Mouse (Mus musculus) forebrain, postnatal 0 days (tissue): ENCODE measurements around the gene Efcab1. TPM values are rescaled to one million over a fixed set of nuclear protein-coding genes. Genes with fewer than 3 reads are reported as not detected.

Experiments used
- ATAC-seq: fragments of 200-750 bp; cut with Nextera tagmentation; 2 replicates; pipeline ENCODE4 v1.8.0; 2017; ENCODE audit warnings: mild to moderate bottlenecking, moderate library complexity
- DNase-seq: peaks from one replicate; pipeline ENCODE4 v3.0.0-alpha.2; 2015
- H3K27ac ChIP-seq: fragments of 300-500 bp; sonication (generic); 2 replicates; pipeline ENCODE4 v1.5.1; 2014; ENCODE audit warnings: low read depth, mild to moderate bottlenecking, antibody characterized with exemption, low read length, moderate library complexity, mixed read lengths
- H3K27me3 ChIP-seq: fragments of 300-500 bp; sonication (generic); 2 replicates; pipeline ENCODE4 v1.6.1; 2014; ENCODE audit warnings: mild to moderate bottlenecking, low read length, mixed read lengths; ENCODE audit not compliant: insufficient read depth
- H3K36me3 ChIP-seq: fragments of 300-500 bp; sonication (generic); 2 replicates; pipeline ENCODE4 v1.6.1; 2014; ENCODE audit warnings: mild to moderate bottlenecking, moderate library complexity; ENCODE audit not compliant: insufficient read depth
- H3K4me1 ChIP-seq: fragments of 300-500 bp; sonication (generic); 2 replicates; pipeline ENCODE4 v1.6.1; 2014; ENCODE audit warnings: antibody characterized with exemption; ENCODE audit not compliant: insufficient read depth
- H3K4me2 ChIP-seq: fragments of 300-500 bp; sonication (generic); 2 replicates; pipeline ENCODE4 v1.6.1; 2014; ENCODE audit warnings: low read depth, mild to moderate bottlenecking, moderate library complexity
- H3K4me3 ChIP-seq: fragments of 300-500 bp; sonication (generic); 2 replicates; pipeline ENCODE4 v1.5.1; 2014; ENCODE audit warnings: low read depth, low read length, mixed read lengths
- H3K9ac ChIP-seq: fragments of 300-500 bp; sonication (generic); 2 replicates; pipeline ENCODE4 v1.6.1; 2014; ENCODE audit warnings: mild to moderate bottlenecking
- H3K9me3 ChIP-seq: fragments of 300-500 bp; sonication (generic); 2 replicates; pipeline ENCODE4 v1.6.1; 2016; ENCODE audit warnings: low read length
- CTCF ChIP-seq: sonication (generic); IDR thresholded peaks from 2 replicates; pipeline ENCODE4 v1.5.1; 2016; ENCODE audit warnings: antibody characterized with exemption, control low read depth, low read depth
- WGBS: fragments of 180-500 bp; shearing (Covaris S2); extraction: QIAGEN DNeasy Blood & Tissue Kit; methylation state at CpG from one replicate; pipeline ENCODE4 v1.1.7; 2014; 5-methylcytosine and 5-hydroxymethylcytosine counted together
- polyA plus RNA-seq: library from polyadenylated mRNA; unstranded; fragments of >200 nt; fragmentation: Nextera tagmentation; extraction: Ambion mirVana; gene quantifications from 2 replicates; pipeline ENCODE4 v1.2.1, GENCODE M21; 2015
- total RNA-seq: library from RNA; depleted of rRNA; stranded (reverse); fragments of >200 nt; gene quantifications from 2 replicates; pipeline ENCODE4 v1.2.3, GENCODE M21; 2014

Gene Efcab1
- total and polyA plus RNA-seq, 2 experiments from 2014 or later: 19.1 to 21.5 TPM

DNA sequence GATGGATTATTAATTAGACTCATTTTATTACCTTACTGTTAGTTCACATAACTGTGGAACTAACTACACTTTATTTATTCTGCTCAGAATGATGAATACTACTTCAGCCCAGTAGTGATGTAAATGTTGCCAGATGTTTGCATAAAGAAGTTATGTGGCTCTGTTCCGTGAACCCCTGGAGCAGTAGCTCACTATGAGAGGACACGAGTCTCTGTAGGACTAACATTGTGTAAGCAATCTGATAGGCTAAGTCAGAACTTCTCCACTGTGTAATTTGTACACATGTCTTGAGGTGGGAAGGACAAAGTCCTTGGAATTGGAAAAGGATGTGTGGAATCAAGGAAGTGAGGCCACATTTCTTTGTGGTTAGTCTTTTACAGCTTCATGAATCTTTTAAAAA is 45.5 kb downstream of the Efcab1 start:
- H3K4me3 ChIP-seq: no peak overlapping the region
- no peaks in the 10 kb centered on the region for H3K9me3 ChIP-seq
- no peaks in the 10 kb centered on the region for H3K36me3 ChIP-seq
- H3K27ac ChIP-seq: no peak overlapping the region
- no peak for DNase-seq
- no peak overlapping the region for H3K9ac ChIP-seq
- H3K4me2 ChIP-seq: no peak overlapping the region
- H3K27me3 ChIP-seq: no peaks in the 10 kb centered on the region
- no peak for TF ChIP-seq CTCF
- ATAC-seq: no peak
- H3K4me1 ChIP-seq: no peaks in the 10 kb centered on the region
- WGBS: 86% methylated on average over 2 of the region's 2 CpGs

DNA sequence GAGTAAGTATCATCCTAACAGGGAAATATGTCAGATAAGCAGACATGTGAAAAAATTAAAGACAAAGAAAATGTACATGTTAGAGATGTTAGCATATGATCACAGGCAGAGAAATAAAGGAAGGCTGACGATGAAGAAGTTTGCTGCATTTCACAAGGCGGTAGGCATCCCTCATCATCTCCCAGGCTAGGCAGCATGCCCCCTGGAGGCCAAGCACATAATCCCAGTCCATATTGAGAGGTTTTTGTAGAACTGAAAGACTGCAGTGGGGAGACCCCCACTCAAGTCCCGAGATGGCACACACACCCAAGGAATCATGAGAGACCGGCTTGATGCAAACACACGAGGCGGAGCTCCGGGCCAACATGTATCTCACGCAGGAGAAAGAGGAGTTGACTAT is 53.3 kb downstream of the Efcab1 start:
- Histone ChIP-seq H3K27me3 (no peaks in the 10 kb centered on the region), H3K9me3 (no peaks in the 10 kb centered on the region), H3K4me2 (no peak overlapping the region), H3K4me3 (no peak overlapping the region), H3K27ac (no peak overlapping the region), H3K9ac (no peak overlapping the region), H3K36me3 (no peaks in the 10 kb centered on the region), H3K4me1 (no peaks in the 10 kb centered on the region)
- whole genome bisulfite sequencing: 94% methylated on average over 8 of the region's 8 CpGs
- no peak for TF ChIP-seq CTCF
- no peak for DNase-seq
- ATAC-seq: no peak

DNA sequence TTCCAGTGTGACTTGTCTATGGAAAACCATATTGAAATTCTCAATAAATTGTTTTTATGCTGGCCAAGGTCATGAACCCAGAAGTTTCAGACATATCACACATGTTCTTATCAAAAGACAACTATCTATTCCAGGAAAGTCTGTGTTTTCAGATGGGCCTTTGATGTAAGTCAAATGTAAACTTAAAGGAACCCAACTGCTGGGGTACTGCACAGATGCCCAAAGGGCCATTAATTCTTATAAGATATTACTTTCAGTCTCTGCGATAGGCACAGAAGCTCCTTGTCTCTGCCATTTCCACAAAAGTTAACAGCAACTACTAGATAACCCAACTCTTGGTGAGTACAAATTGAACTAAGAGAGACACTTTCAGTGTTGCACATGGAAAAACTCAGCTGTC is 67.3 kb downstream of the Efcab1 start:
- Histone ChIP-seq H3K27me3 (no peaks in the 10 kb centered on the region), H3K9ac (no peak overlapping the region), H3K4me1 (no peaks in the 10 kb centered on the region), H3K27ac (no peak overlapping the region), H3K4me2 (no peak overlapping the region), H3K36me3 (no peaks in the 10 kb centered on the region), H3K9me3 (no peaks in the 10 kb centered on the region), H3K4me3 (no peak overlapping the region)
- no peak for DNase-seq
- WGBS: 97% methylated on average over 1 of the region's 1 CpGs
- ATAC-seq: no peak
- TF ChIP-seq CTCF: no peak

DNA sequence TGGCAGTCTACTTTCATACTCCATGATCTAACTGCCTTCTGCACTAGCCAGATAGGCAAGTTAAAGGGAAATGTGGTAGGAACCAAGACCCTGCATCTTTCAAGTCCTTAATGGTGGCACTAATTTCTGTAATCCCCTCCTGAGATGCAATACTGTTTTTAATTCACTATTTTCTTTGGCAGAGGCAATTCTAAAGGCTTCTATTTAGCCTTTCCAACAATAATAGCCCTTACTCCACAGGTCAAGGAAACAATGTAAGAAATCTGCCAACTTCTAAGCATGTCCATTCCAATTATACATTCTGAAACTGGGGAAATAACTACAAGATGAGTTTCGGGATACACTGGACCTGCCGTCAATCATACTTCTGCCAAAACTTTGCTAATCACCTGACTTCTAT is 72.8 kb downstream of the Efcab1 start:
- Histone ChIP-seq H3K9ac (no peak overlapping the region), H3K27ac (no peak overlapping the region), H3K36me3 (no peaks in the 10 kb centered on the region), H3K4me1 (no peaks in the 10 kb centered on the region), H3K4me3 (no peak overlapping the region), H3K27me3 (no peaks in the 10 kb centered on the region), H3K9me3 (no peaks in the 10 kb centered on the region), H3K4me2 (no peak overlapping the region)
- DNase-seq: no peak
- 75% methylated on average over 2 of the region's 2 CpGs for WGBS
- ATAC-seq: no peak
- no peak for TF ChIP-seq CTCF

DNA sequence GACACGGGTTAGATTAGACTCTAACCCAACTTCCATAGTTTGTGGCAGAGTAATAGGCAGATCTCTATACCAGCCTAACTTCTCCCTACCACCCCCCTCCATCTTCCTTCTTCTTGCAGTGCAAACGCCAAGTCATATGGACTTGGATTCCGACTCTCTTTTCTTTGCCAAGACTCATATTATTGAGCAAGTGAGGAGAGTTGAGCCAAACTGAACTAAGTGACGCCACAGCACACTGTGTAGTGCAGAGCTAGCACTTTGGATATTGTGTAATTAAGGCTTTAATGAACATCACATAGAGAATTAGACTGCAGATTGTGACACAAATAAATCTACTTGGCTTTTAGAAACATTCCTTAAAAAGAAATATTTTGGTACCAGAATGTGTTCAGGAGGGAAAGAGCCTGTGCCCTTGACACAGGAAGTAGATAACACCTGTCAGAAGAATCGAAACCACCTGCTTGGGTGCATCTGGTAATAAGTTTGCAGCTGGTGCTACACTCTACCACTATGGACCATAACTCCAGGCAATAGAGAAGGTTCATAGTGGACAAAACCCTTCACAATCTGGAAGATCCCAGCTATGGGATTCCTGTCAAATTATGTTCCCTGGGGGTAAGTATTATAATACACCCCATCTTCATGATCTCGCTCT is 83.3 kb downstream of the Efcab1 start:
- no peak for TF ChIP-seq CTCF
- DNase-seq: peak; percentile 30
- Histone ChIP-seq H3K9me3 (no peaks in the 10 kb centered on the region), H3K36me3 (no peaks in the 10 kb centered on the region), H3K4me1 (no peaks in the 10 kb centered on the region), H3K9ac (no peak overlapping the region), H3K27ac (no peak overlapping the region), H3K4me2 (no peak overlapping the region), H3K4me3 (no peak overlapping the region), H3K27me3 (no peaks in the 10 kb centered on the region)
- ATAC-seq: peak; percentile 53
- WGBS: 69% methylated on average over 6 of the region's 6 CpGs

DNA sequence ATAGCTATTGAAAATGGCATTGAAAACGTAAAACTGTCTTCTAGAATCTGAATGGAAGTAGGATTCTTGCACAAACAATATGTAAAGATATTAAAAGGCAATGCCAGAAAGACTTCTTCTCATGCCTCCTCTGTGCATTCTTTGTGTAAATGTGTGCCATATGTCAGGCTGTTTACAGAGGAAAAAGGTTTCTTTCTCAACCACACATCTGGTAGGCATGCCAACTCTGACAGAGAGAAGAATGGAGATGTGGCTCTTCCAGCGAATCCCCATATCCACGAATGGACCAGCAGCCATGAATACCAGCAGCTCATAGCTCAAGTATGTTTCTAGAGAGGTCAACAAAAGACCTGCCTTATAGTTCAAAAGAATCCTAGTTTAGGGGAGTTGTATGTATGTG is 84.6 kb downstream of the Efcab1 start:
- H3K27ac ChIP-seq: no peak overlapping the region
- H3K4me2 ChIP-seq: no peak overlapping the region
- ATAC-seq (no peak), DNase-seq (no peak)
- H3K27me3 ChIP-seq: no peaks in the 10 kb centered on the region
- no peaks in the 10 kb centered on the region for H3K9me3 ChIP-seq
- 77% methylated on average over 3 of the region's 3 CpGs for WGBS
- H3K4me3 ChIP-seq: no peak overlapping the region
- H3K36me3 ChIP-seq: no peaks in the 10 kb centered on the region
- no peaks in the 10 kb centered on the region for H3K4me1 ChIP-seq
- H3K9ac ChIP-seq: no peak overlapping the region
- TF ChIP-seq CTCF: no peak

DNA sequence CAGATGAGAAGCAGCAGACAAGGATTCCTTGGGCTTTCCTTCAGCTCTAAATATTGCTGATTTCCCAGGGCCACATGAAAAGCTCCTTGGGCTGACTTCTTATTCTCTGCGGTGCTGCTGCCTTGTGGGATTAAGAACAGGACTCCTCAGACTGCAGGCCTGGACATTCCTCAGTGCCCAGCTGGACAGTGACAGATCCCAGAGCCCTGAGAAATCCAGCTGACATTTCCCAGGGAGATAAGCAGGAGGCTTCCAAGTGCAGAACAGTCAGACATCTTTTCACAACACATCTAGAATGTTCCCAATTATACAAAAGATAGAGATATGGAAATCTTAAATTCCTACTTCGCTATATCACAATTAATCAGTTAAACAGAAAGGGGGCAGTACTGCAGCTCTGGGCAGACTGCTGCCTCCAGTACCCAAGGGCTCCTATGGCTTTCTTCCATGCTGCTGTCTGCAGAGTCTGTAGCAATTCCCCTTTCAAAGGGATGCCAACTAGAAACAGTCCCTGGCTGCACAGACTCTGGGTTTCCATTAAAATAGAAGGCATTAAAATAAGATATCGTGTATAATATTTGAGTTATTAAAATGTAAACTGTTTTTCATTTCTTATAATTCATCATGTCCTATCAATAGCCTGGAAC is 86.2 kb downstream of the Efcab1 start:
- no peaks in the 10 kb centered on the region for H3K27me3 ChIP-seq
- H3K4me2 ChIP-seq: no peak overlapping the region
- no peak for DNase-seq
- no peak overlapping the region for H3K9ac ChIP-seq
- H3K9me3 ChIP-seq: no peaks in the 10 kb centered on the region
- 76% methylated on average over 3 of the region's 3 CpGs for WGBS
- no peaks in the 10 kb centered on the region for H3K36me3 ChIP-seq
- ATAC-seq: no peak
- H3K27ac ChIP-seq: no peak overlapping the region
- H3K4me1 ChIP-seq: no peaks in the 10 kb centered on the region
- no peak overlapping the region for H3K4me3 ChIP-seq
- TF ChIP-seq CTCF: no peak
